Mouse (Mus musculus): ENCODE results near the gene Brd3os. TPM values are rescaled to one million over a fixed set of nuclear protein-coding genes. Genes with fewer than 3 reads are reported as not detected.

Gene Brd3os
- polyA plus RNA-seq, 1 experiment = not detected

GRCm38 (mm10) chr2:27428071-27428470, 14.1 kb upstream of the Brd3os start:
- Histone ChIP-seq H3K9me3 (ENCODE audit: control insufficient read depth, low read length) (no peaks in the 10 kb centered on the region; the same call in 1 of the 2 replicates), H3K27me3 (ENCODE audit: control insufficient read depth) (peaks cover 46% of the 10 kb centered on the region), H3K36me3 (ENCODE audit: control insufficient read depth) (no peaks in the 10 kb centered on the region), H3K4me1 (ENCODE audit: control insufficient read depth) (peaks cover 27% of the 10 kb centered on the region), H3K4me3 (replicated peaks) (no peak overlapping the region)
- TF ChIP-seq TAL1 (IDR thresholded peaks at IDR 0.05; ENCODE audit: low read length) (no peak), GATA1 (IDR thresholded peaks at IDR 0.05; ENCODE audit: low read length) (no peak)

GRCm38 (mm10) chr2:27430621-27431020, 11.5 kb upstream of the Brd3os start:
- no peak for TF ChIP-seq GATA1 (IDR thresholded peaks at IDR 0.05; ENCODE audit: low read length)
- no peak for TF ChIP-seq TAL1 (IDR thresholded peaks at IDR 0.05; ENCODE audit: low read length)
- Histone ChIP-seq H3K27me3 (ENCODE audit: control insufficient read depth) (peaks cover 25% of the 10 kb centered on the region), H3K9me3 (ENCODE audit: control insufficient read depth, low read length) (no peaks in the 10 kb centered on the region; the same call in 1 of the 2 replicates), H3K4me3 (replicated peaks) (no peak overlapping the region), H3K4me1 (ENCODE audit: control insufficient read depth) (peaks cover 25% of the 10 kb centered on the region), H3K36me3 (ENCODE audit: control insufficient read depth) (no peaks in the 10 kb centered on the region)

- no peak for TF ChIP-seq TAL1 (IDR thresholded peaks at IDR 0.05; ENCODE audit: low read length)
- no peak for TF ChIP-seq GATA1 (IDR thresholded peaks at IDR 0.05; ENCODE audit: low read length)
- H3K4me3 ChIP-seq (replicated peaks) = no peak overlapping the region
- H3K9me3 ChIP-seq (ENCODE audit: control insufficient read depth, low read length) = no peaks in the 10 kb centered on the region
- peaks cover 9% of the 10 kb centered on the region for H3K27me3 ChIP-seq (ENCODE audit: control insufficient read depth)
- H3K36me3 ChIP-seq (ENCODE audit: control insufficient read depth) = no peaks in the 10 kb centered on the region
- peaks cover 6% of the 10 kb centered on the region for H3K4me1 ChIP-seq (ENCODE audit: control insufficient read depth)
These were observed 9.5 kb upstream of the Brd3os start for GRCm38 (mm10) chr2:27432599-27432998.

GRCm38 (mm10) chr2:27437876-27438275, 4.2 kb upstream of the Brd3os start:
- H3K4me3 ChIP-seq (replicated peaks) = no peak overlapping the region
- H3K27me3 ChIP-seq (ENCODE audit: control insufficient read depth) = peaks cover 2% of the 10 kb centered on the region; the same call in 1 of the 2 replicates
- TF ChIP-seq GATA1 (IDR thresholded peaks at IDR 0.05; ENCODE audit: low read length) = no peak
- no peak for TF ChIP-seq TAL1 (IDR thresholded peaks at IDR 0.05; ENCODE audit: low read length)
- H3K4me1 ChIP-seq (ENCODE audit: control insufficient read depth) = peaks cover 27% of the 10 kb centered on the region
- H3K9me3 ChIP-seq (ENCODE audit: control insufficient read depth, low read length) = no peaks in the 10 kb centered on the region; the same call in 1 of the 2 replicates
- no peaks in the 10 kb centered on the region for H3K36me3 ChIP-seq (ENCODE audit: control insufficient read depth)

- H3K4me3 ChIP-seq (replicated peaks) = no peak overlapping the region
- TF ChIP-seq TAL1 (IDR thresholded peaks at IDR 0.05; ENCODE audit: low read length) = no peak
- no peak for TF ChIP-seq GATA1 (IDR thresholded peaks at IDR 0.05; ENCODE audit: low read length)
- peaks cover 31% of the 10 kb centered on the region for H3K4me1 ChIP-seq (ENCODE audit: control insufficient read depth)
- H3K9me3 ChIP-seq (ENCODE audit: control insufficient read depth, low read length) = no peaks in the 10 kb centered on the region; the same call in 1 of the 2 replicates
- H3K36me3 ChIP-seq (ENCODE audit: control insufficient read depth) = no peaks in the 10 kb centered on the region
- H3K27me3 ChIP-seq (ENCODE audit: control insufficient read depth) = peaks cover 2% of the 10 kb centered on the region; the same call in 1 of the 2 replicates
These were observed 3.8 kb upstream of the Brd3os start for GRCm38 (mm10) chr2:27438281-27438680.

GRCm38 (mm10) chr2:27442708-27443449, 755 bp downstream of the Brd3os start:
- no peaks in the 10 kb centered on the region for H3K27me3 ChIP-seq (ENCODE audit: control insufficient read depth)
- H3K4me3 ChIP-seq (replicated peaks) = peak overlapping the region; percentile 66
- peaks cover 27% of the 10 kb centered on the region for H3K4me1 ChIP-seq (ENCODE audit: control insufficient read depth)
- TF ChIP-seq GATA1 (IDR thresholded peaks at IDR 0.05; ENCODE audit: low read length) (no peak), TAL1 (IDR thresholded peaks at IDR 0.05; ENCODE audit: low read length) (no peak)
- no peaks in the 10 kb centered on the region; the same call in 1 of the 2 replicates for H3K9me3 ChIP-seq (ENCODE audit: control insufficient read depth, low read length)
- H3K36me3 ChIP-seq (ENCODE audit: control insufficient read depth) = peaks cover 38% of the 10 kb centered on the region

GRCm38 (mm10) chr2:27443450-27443708, 1.3 kb downstream of the Brd3os start:
- H3K36me3 ChIP-seq (ENCODE audit: control insufficient read depth) = peaks cover 43% of the 10 kb centered on the region
- no peak for TF ChIP-seq GATA1 (IDR thresholded peaks at IDR 0.05; ENCODE audit: low read length)
- TF ChIP-seq TAL1 (IDR thresholded peaks at IDR 0.05; ENCODE audit: low read length) = no peak

GRCm38 (mm10) chr2:27445910-27446309, 3.8 kb downstream of the Brd3os start:
- peaks cover 68% of the 10 kb centered on the region for H3K36me3 ChIP-seq (ENCODE audit: control insufficient read depth)
- H3K4me3 ChIP-seq (replicated peaks) = no peak overlapping the region
- TF ChIP-seq TAL1 (IDR thresholded peaks at IDR 0.05; ENCODE audit: low read length) (no peak), GATA1 (IDR thresholded peaks at IDR 0.05; ENCODE audit: low read length) (no peak)
- H3K4me1 ChIP-seq (ENCODE audit: control insufficient read depth) = peaks cover 18% of the 10 kb centered on the region
- no peaks in the 10 kb centered on the region for H3K27me3 ChIP-seq (ENCODE audit: control insufficient read depth)
- no peaks in the 10 kb centered on the region for H3K9me3 ChIP-seq (ENCODE audit: control insufficient read depth, low read length)

More at GRCm38 (mm10) chr2:27443450-27443708, 1.3 kb downstream of the Brd3os start:
- no peaks in the 10 kb centered on the region; the same call in 1 of the 2 replicates for H3K9me3 ChIP-seq (ENCODE audit: control insufficient read depth, low read length)
- peaks cover 22% of the 10 kb centered on the region for H3K4me1 ChIP-seq (ENCODE audit: control insufficient read depth)
- H3K4me3 ChIP-seq (replicated peaks) = no peak overlapping the region
- no peaks in the 10 kb centered on the region for H3K27me3 ChIP-seq (ENCODE audit: control insufficient read depth)

- Histone ChIP-seq H3K9me3 (ENCODE audit: control insufficient read depth, low read length) (no peaks in the 10 kb centered on the region), H3K27me3 (ENCODE audit: control insufficient read depth) (no peaks in the 10 kb centered on the region), H3K4me3 (replicated peaks) (no peak overlapping the region), H3K36me3 (ENCODE audit: control insufficient read depth) (peaks cover 77% of the 10 kb centered on the region), H3K4me1 (ENCODE audit: control insufficient read depth) (peaks cover 16% of the 10 kb centered on the region)
- TF ChIP-seq GATA1 (IDR thresholded peaks at IDR 0.05; ENCODE audit: low read length) (no peak), TAL1 (IDR thresholded peaks at IDR 0.05; ENCODE audit: low read length) (no peak)
These were observed 4.7 kb downstream of the Brd3os start for GRCm38 (mm10) chr2:27446812-27447211.
